ENCODE assay signal across 8 mouse cellular contexts in the genomic region with DNA sequence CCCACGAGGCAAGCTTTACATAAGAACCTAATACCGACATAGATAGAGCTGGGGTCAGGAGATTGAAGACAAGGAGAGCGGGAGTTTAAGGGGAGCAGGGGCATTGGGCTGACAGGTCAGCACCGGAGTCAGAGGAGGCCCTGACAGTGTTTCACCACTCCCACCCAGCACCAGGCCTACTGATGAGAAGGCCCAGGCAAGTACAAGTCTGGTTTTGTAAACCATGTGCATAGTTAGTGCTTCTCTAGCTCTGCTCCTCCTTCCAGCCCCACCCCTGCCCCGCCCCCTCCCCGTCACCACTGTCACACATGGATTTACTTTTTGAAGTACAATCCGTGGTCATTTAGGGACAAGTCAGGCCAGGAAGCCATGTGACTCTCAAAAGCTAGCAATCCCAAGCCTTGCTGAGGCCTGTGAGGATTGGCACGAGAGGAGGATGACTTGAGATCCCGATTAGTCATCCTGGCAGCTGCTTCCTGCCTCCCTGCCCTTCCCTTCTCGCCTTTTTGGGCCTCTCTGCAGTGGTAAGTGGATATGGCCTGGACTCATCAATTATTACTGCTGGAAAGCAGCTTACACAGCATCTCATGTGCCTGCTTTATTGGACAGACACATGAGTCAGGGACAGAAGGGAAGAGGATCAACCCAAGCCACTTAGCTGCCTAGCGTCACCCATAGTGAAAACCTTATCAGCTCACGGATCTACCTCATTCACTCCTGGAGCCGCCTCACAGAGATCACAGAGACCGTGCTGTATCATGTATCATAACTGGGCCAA. TPM values are rescaled to one million over a fixed set of nuclear protein-coding genes. Genes with fewer than 3 reads are reported as not detected.
A peak's percentile ranks its signal among the peaks of the same experiment; 100 is the strongest.
DNase-seq lines count a peak whose midpoint lies in the region; ATAC-seq and TF ChIP-seq lines count a peak whose summit lies in the region.
"Had no signal": no experiment of that assay in that cellular context is flagged by ENCODE, and none has a peak within 500 bp of the region (broad histone marks: within the 10 kb centered on the region; RNA-seq: fewer than 3 reads in every experiment).

No protein-coding gene starts in this region.

- H3K27me3 ChIP-seq in liver, postnatal 0 days (ENCODE audit: insufficient read depth, low read length), result no peaks in the 10 kb centered on the region
- H3K27me3 ChIP-seq in thymus, adult 2 months (ENCODE audit: control insufficient read depth, insufficient read depth, low read length), result no peaks in the 10 kb centered on the region
- H3K27me3 ChIP-seq: neural tube, embryonic 12.5 days had no signal

- H3K27ac ChIP-seq in liver, postnatal 0 days (ENCODE audit: low read depth), result no peak overlapping the region
- no peak overlapping the region for H3K27ac ChIP-seq in thymus, adult 2 months (ENCODE audit: control insufficient read depth, insufficient read depth, low read length)
- H3K27ac ChIP-seq: neural tube, embryonic 12.5 days had no signal

- 61% methylated on average over 14 of the region's 14 CpGs for WGBS in liver, postnatal 0 days (ENCODE audit: insufficient replicate concordance)
- 54% methylated on average over 14 of the region's 14 CpGs for WGBS in thymus, adult 2 months

- TF ChIP-seq CTCF in liver, postnatal 0 days (IDR thresholded peaks at IDR 0.05; ENCODE audit: low read depth), result no peak
- TF ChIP-seq CTCF in thymus, adult 2 months (IDR thresholded peaks at IDR 0.05; ENCODE audit: borderline replicate concordance, control insufficient read depth, extremely low read depth, insufficient read depth, low read length, poor library complexity), result no peak

- no peak overlapping the region for H3K4me2 ChIP-seq in liver, postnatal 0 days (ENCODE audit: low read depth, low read length)
- H3K4me2 ChIP-seq: neural tube, embryonic 12.5 days had no signal

- H3K9me3 ChIP-seq in liver, postnatal 0 days (ENCODE audit: low read length), result no peaks in the 10 kb centered on the region
- H3K9me3 ChIP-seq: neural tube, embryonic 12.5 days had no signal

- H3K9ac ChIP-seq in liver, postnatal 0 days (replicated peaks), result no peak overlapping the region
- H3K9ac ChIP-seq: neural tube, embryonic 12.5 days had no signal

- ATAC-seq in liver, postnatal 0 days, result peak; percentile 33; the same call in 1 of the 2 replicates

- H3K36me3 ChIP-seq in liver, postnatal 0 days (replicated peaks; ENCODE audit: insufficient read depth, low read length), result no peaks in the 10 kb centered on the region
- H3K36me3 ChIP-seq in thymus, adult 2 months (ENCODE audit: control insufficient read depth, insufficient read depth, low read length), result no peaks in the 10 kb centered on the region
- H3K36me3 ChIP-seq: neural tube, embryonic 12.5 days had no signal

- no peaks in the 10 kb centered on the region; the same call in 1 of the 2 replicates for H3K4me1 ChIP-seq in liver, postnatal 0 days (ENCODE audit: insufficient read depth)
- H3K4me1 ChIP-seq in thymus, adult 2 months (replicated peaks; ENCODE audit: control insufficient read depth, insufficient read depth, low read length), result peaks cover 9% of the 10 kb centered on the region
- H3K4me1 ChIP-seq: neural tube, embryonic 12.5 days had no signal

- DNase-seq in Muller cell, postnatal 12 days (ENCODE audit: inconsistent ontology term), result peak; percentile 88
- DNase-seq in adrenal gland, adult 8-10 months, result peak; percentile 79
- peak; percentile 82 to 85 for DNase-seq in heart, adult 9 months (ENCODE audit: low spot score in 2 of 2)
- no peak for DNase-seq in liver, postnatal 0 days
- DNase-seq in thymus, adult 2 months, result peak; percentile 31
- DNase-seq in cerebellum, postnatal 10 days, result no peak
- DNase-seq in cerebellum, adult 11 months, result no peak

- TF ChIP-seq EP300 in liver, postnatal 0 days (IDR thresholded peaks at IDR 0.05; ENCODE audit: low read depth), result no peak

- no peak for TF ChIP-seq POLR2A in thymus, adult 2 months (IDR thresholded peaks at IDR 0.05; ENCODE audit: control insufficient read depth, extremely low read depth, insufficient read depth, low read length, poor library complexity)

- no peak overlapping the region for H3K4me3 ChIP-seq in liver, postnatal 0 days (ENCODE audit: low read depth, low read length)
- no peak overlapping the region for H3K4me3 ChIP-seq in thymus, adult 2 months (ENCODE audit: control insufficient read depth, insufficient read depth, low read length)
- H3K4me3 ChIP-seq: neural tube, embryonic 12.5 days had no signal

RNA-seq across cellular contexts. Expression of a gene that starts 34.1 kb away (rescaled TPM):
- 100 to 1,000 TPM; 191 to 262 (median 238) TPM for total RNA-seq in adrenal gland, adult 8-10 months (2022)
- polyA plus RNA-seq in liver, postnatal 0 days (2015; fragmentation: Nextera tagmentation; extraction: Ambion mirVana), result 111 and 138 TPM in 2 replicates
- polyA plus RNA-seq in thymus, adult 2 months (2012; rRNA removed), result 140 and 162 TPM in 2 replicates

RNA-seq across cellular contexts. Expression of a gene that starts 48.1 kb away (rescaled TPM):
- total RNA-seq in adrenal gland, adult 8-10 months (2022), result under 1 TPM; 0.43 to 0.52 (median 0.47) TPM
- polyA plus RNA-seq in liver, postnatal 0 days (2015; fragmentation: Nextera tagmentation; extraction: Ambion mirVana), result not detected in 2 replicates
- polyA plus RNA-seq in thymus, adult 2 months (2012; rRNA removed), result 4.5 and 6.5 TPM in 2 replicates

RNA-seq across cellular contexts. Expression of a gene that starts 59.3 kb away (rescaled TPM):
- total RNA-seq in adrenal gland, adult 8-10 months (2022), result 10 to 100 TPM; 58.6 to 91.3 (median 75.3) TPM
- 16.2 and 20.7 TPM in 2 replicates for polyA plus RNA-seq in liver, postnatal 0 days (2015; fragmentation: Nextera tagmentation; extraction: Ambion mirVana)
- polyA plus RNA-seq in thymus, adult 2 months (2012; rRNA removed), result 14.0 and 15.3 TPM in 2 replicates

Comparison
In these comparisons a context has a peak if more than half of its experiments do, and no peak if none do; other contexts are left out.
1. DNase-seq: peak in Muller cell, postnatal 12 days (single experiment), adrenal gland, adult 8-10 months (single experiment), heart, adult 9 months (2 of 2) and thymus, adult 2 months (single experiment); none in liver, postnatal 0 days (single experiment), cerebellum, postnatal 10 days (0 of 2) and cerebellum, adult 11 months (single experiment).